Mouse (Mus musculus): ENCODE measurements around the gene Clasrp. TPM values are rescaled to one million over a fixed set of nuclear protein-coding genes. Genes with fewer than 3 reads are reported as not detected.

Clasrp gene
- total RNA-seq, 1 experiment, result 52.7 TPM

DNA sequence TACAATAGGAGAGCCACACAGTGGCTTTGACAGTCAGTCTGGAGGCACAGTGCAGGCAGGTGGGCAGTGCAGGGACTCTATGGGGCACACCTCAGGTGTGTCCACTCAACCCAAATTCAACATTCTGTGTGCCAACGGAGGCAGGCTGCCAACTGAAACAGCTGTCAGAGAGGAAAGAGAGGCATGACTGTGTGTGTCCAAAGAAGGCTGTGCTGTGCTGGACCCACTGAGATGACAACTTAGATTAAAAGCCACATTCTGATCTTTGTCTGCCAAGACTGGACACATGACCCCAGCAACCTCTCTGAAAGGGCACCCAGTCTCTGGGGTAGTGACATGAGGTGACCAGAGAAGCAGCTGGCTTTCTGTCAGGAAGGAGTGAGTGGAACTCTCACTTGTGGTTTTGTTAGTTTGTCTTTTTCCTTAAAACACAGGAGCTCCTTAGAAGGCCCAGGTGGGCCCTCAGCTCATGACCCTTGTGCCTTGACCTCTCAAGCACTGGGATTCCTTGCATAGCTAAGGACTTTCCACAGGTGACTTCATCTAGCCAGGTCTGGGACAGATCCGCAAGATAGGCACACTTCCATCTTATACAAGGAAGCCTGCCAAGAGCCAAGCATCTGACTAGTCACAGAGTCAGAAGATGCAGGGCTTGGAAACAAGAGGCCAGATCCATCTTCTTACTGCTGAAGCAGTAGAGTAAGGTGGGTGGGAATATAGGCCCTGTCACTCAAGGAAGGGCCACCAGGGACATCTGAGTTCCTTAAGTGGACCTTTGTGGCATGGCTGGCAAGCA is 63.3 kb downstream of the Clasrp start:
- no peak overlapping the region for H3K27ac ChIP-seq (ENCODE audit: insufficient read depth, low read depth, low read length, poor library complexity, severe bottlenecking)
- H3K9me3 ChIP-seq (ENCODE audit: control insufficient read depth, insufficient read depth, low read depth, low read length), result peaks cover 20% of the 10 kb centered on the region
- TF ChIP-seq HCFC1 (IDR thresholded peaks at IDR 0.05; ENCODE audit: borderline replicate concordance, insufficient read depth, low read length), result no peak
- no peak for TF ChIP-seq ZC3H11A (IDR thresholded peaks at IDR 0.05; ENCODE audit: borderline replicate concordance, low read depth, low read length)
- no peak for TF ChIP-seq MAFK (IDR thresholded peaks at IDR 0.05; ENCODE audit: insufficient read depth, low read depth, low read length)
- TF ChIP-seq CHD2 (IDR thresholded peaks at IDR 0.05; ENCODE audit: low read depth, low read length), result no peak
- TF ChIP-seq ZNF384 (IDR thresholded peaks at IDR 0.05; ENCODE audit: low read depth, low read length), result no peak
- H3K36me3 ChIP-seq (ENCODE audit: control insufficient read depth, insufficient read depth, low read length, poor library complexity, severe bottlenecking), result peaks cover 23% of the 10 kb centered on the region; the same call in 1 of the 2 replicates
- DNase-seq (ENCODE audit: low read depth, low spot score), result no peak
- in situ Hi-C loops (cut with MboI; ENCODE audit: low sequenced_read_pairs in 2 of 2, unreplicated experiment in 2 of 2), result no loop called here
- no peak overlapping the region for H3K4me3 ChIP-seq (ENCODE audit: insufficient read depth in 1 of 2, low read depth in 1 of 2, low read length in 2 of 2, poor library complexity in 1 of 2, severe bottlenecking in 1 of 2)
- H3K4me1 ChIP-seq (ENCODE audit: control insufficient read depth in 2 of 2, insufficient read depth in 2 of 2, low read length in 2 of 2, poor library complexity in 1 of 2), result no peaks in the 10 kb centered on the region
- no peak overlapping the region for H3K9ac ChIP-seq (ENCODE audit: insufficient read depth, low read depth, low read length, poor library complexity, severe bottlenecking)

DNA sequence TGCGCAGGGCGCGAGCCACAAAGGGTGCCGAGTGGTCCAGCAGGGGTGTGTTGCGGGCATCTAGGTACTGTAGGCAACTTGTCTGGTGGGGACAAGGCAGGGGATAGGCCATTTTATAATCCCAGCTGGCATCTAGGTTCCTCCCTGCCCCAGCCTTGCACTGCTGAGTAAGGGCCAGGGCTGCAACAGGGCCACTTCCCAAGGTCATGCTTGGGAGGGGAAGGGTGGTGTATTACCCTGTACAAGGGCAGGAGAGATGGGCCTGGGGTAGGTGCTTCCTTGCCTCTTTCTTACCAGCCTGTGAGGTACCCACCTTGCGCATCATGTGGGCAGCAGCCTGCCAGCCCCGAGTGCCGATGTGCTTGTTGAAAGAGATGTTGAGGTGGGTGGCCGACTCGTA is 69.6 kb downstream of the Clasrp start:
- no peak for DNase-seq (ENCODE audit: low read depth, low spot score)
- in situ Hi-C loops (cut with MboI; ENCODE audit: low sequenced_read_pairs in 2 of 2, unreplicated experiment in 2 of 2), result no loop called here
- peaks cover 31% of the 10 kb centered on the region for H3K36me3 ChIP-seq (ENCODE audit: control insufficient read depth, insufficient read depth, low read length, poor library complexity, severe bottlenecking)
- peaks cover 2 to 6% of the 10 kb centered on the region in 2 experiments; a peak in 2 of 4 replicates for H3K4me1 ChIP-seq (ENCODE audit: control insufficient read depth in 2 of 2, insufficient read depth in 2 of 2, low read length in 2 of 2, poor library complexity in 1 of 2)
- no peak overlapping the region for H3K4me3 ChIP-seq (ENCODE audit: insufficient read depth in 1 of 2, low read depth in 1 of 2, low read length in 2 of 2, poor library complexity in 1 of 2, severe bottlenecking in 1 of 2)
- H3K27ac ChIP-seq (ENCODE audit: insufficient read depth, low read depth, low read length, poor library complexity, severe bottlenecking), result no peak overlapping the region
- no peak overlapping the region for H3K9ac ChIP-seq (ENCODE audit: insufficient read depth, low read depth, low read length, poor library complexity, severe bottlenecking)
- TF ChIP-seq CHD2 (IDR thresholded peaks at IDR 0.05; ENCODE audit: low read depth, low read length), result no peak
- TF ChIP-seq HCFC1 (IDR thresholded peaks at IDR 0.05; ENCODE audit: borderline replicate concordance, insufficient read depth, low read length), result no peak
- TF ChIP-seq MAFK (IDR thresholded peaks at IDR 0.05; ENCODE audit: insufficient read depth, low read depth, low read length), result no peak
- TF ChIP-seq ZNF384 (IDR thresholded peaks at IDR 0.05; ENCODE audit: low read depth, low read length), result no peak
- no peak for TF ChIP-seq ZC3H11A (IDR thresholded peaks at IDR 0.05; ENCODE audit: borderline replicate concordance, low read depth, low read length)
- H3K9me3 ChIP-seq (ENCODE audit: control insufficient read depth, insufficient read depth, low read depth, low read length), result peaks cover 5% of the 10 kb centered on the region

DNA sequence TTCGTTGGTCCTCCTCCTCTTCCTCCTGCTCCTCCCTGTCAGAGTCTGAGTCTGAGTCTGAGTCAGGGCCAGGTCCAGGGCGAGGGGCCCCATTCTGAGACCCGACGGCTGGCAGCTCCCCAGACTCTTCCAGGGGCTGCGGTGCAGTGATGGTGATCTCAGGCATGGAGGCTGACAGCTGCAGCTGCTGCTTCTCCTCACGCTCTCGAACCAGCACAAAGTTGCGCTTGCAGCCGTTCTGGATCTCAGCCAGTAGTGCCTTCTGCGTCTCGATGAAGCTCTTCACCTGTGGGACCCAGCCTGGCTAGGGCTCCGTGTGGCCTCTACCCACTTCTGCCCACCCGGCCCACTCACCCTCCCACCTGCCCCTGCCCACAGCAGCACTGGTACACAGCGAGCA is 72.0 kb downstream of the Clasrp start:
- no peak overlapping the region for H3K27ac ChIP-seq (ENCODE audit: insufficient read depth, low read depth, low read length, poor library complexity, severe bottlenecking)
- H3K9me3 ChIP-seq (ENCODE audit: control insufficient read depth, insufficient read depth, low read depth, low read length), result no peaks in the 10 kb centered on the region
- peak overlapping the region in 1 of 2 experiments; percentile 45; a peak in 1 of 4 replicates for H3K4me3 ChIP-seq (ENCODE audit: insufficient read depth in 1 of 2, low read depth in 1 of 2, low read length in 2 of 2, poor library complexity in 1 of 2, severe bottlenecking in 1 of 2)
- H3K9ac ChIP-seq (ENCODE audit: insufficient read depth, low read depth, low read length, poor library complexity, severe bottlenecking), result no peak overlapping the region
- TF ChIP-seq CHD2 (IDR thresholded peaks at IDR 0.05; ENCODE audit: low read depth, low read length), result no peak
- no peak for TF ChIP-seq ZNF384 (IDR thresholded peaks at IDR 0.05; ENCODE audit: low read depth, low read length)
- no peak for TF ChIP-seq ZC3H11A (IDR thresholded peaks at IDR 0.05; ENCODE audit: borderline replicate concordance, low read depth, low read length)
- no peak for TF ChIP-seq MAFK (IDR thresholded peaks at IDR 0.05; ENCODE audit: insufficient read depth, low read depth, low read length)
- TF ChIP-seq HCFC1 (IDR thresholded peaks at IDR 0.05; ENCODE audit: borderline replicate concordance, insufficient read depth, low read length), result no peak
- no peak for DNase-seq (ENCODE audit: low read depth, low spot score)
- H3K4me1 ChIP-seq (ENCODE audit: control insufficient read depth in 2 of 2, insufficient read depth in 2 of 2, low read length in 2 of 2, poor library complexity in 1 of 2), result peaks cover 2 to 6% of the 10 kb centered on the region in 2 experiments; a peak in 2 of 4 replicates
- in situ Hi-C loops (cut with MboI; ENCODE audit: low sequenced_read_pairs in 2 of 2, unreplicated experiment in 2 of 2), result no loop called here
- H3K36me3 ChIP-seq (ENCODE audit: control insufficient read depth, insufficient read depth, low read length, poor library complexity, severe bottlenecking), result peaks cover 26% of the 10 kb centered on the region

GRCm38 (mm10) chr7:19531077-19531476 is 73.2 kb downstream of the Clasrp start:
- TF ChIP-seq HCFC1 (IDR thresholded peaks at IDR 0.05; ENCODE audit: borderline replicate concordance, insufficient read depth, low read length) (no peak), MAFK (IDR thresholded peaks at IDR 0.05; ENCODE audit: insufficient read depth, low read depth, low read length) (no peak), ZC3H11A (IDR thresholded peaks at IDR 0.05; ENCODE audit: borderline replicate concordance, low read depth, low read length) (no peak), ZNF384 (IDR thresholded peaks at IDR 0.05; ENCODE audit: low read depth, low read length) (no peak), CHD2 (IDR thresholded peaks at IDR 0.05; ENCODE audit: low read depth, low read length) (no peak)
- Histone ChIP-seq H3K9ac (ENCODE audit: insufficient read depth, low read depth, low read length, poor library complexity, severe bottlenecking) (no peak overlapping the region), H3K36me3 (ENCODE audit: control insufficient read depth, insufficient read depth, low read length, poor library complexity, severe bottlenecking) (peaks cover 25% of the 10 kb centered on the region), H3K9me3 (ENCODE audit: control insufficient read depth, insufficient read depth, low read depth, low read length) (no peaks in the 10 kb centered on the region), H3K4me3 (ENCODE audit: insufficient read depth in 1 of 2, low read depth in 1 of 2, low read length in 2 of 2, poor library complexity in 1 of 2, severe bottlenecking in 1 of 2) (no peak overlapping the region), H3K27ac (ENCODE audit: insufficient read depth, low read depth, low read length, poor library complexity, severe bottlenecking) (no peak overlapping the region), H3K4me1 (ENCODE audit: control insufficient read depth in 2 of 2, insufficient read depth in 2 of 2, low read length in 2 of 2, poor library complexity in 1 of 2) (peaks cover 2 to 6% of the 10 kb centered on the region in 2 experiments; a peak in 2 of 4 replicates)
- DNase-seq (ENCODE audit: low read depth, low spot score), result no peak
- in situ Hi-C loops (cut with MboI; ENCODE audit: low sequenced_read_pairs in 2 of 2, unreplicated experiment in 2 of 2), result no loop called here

Other genes with a start within 250 kb of the Clasrp start
- gene Cd3eap, start 245.0 kb downstream of the Clasrp start, total RNA-seq (2012; rRNA removed), result 18.3 and 26.7 TPM in 2 replicates
- gene Ppp1r13l, start 244.7 kb downstream of the Clasrp start, total RNA-seq (2012; rRNA removed), result 5.3 and 7.4 TPM in 2 replicates
- 38.8 and 62.6 TPM in 2 replicates for gene Ercc2, start 222.5 kb downstream of the Clasrp start, total RNA-seq (2012; rRNA removed)
- gene Klc3, start 200.4 kb downstream of the Clasrp start, total RNA-seq (2012; rRNA removed), result 10.1 and 19.5 TPM in 2 replicates
- gene Ckm, start 199.7 kb downstream of the Clasrp start, total RNA-seq (2012; rRNA removed), result 0.85 and 1.1 TPM in 2 replicates
- gene Mark4, start 145.7 kb downstream of the Clasrp start, total RNA-seq (2012; rRNA removed), result 9.9 and 10.3 TPM in 2 replicates
- gene Exoc3l2, start 141.2 kb downstream of the Clasrp start, total RNA-seq (2012; rRNA removed), result 0.85 and 2.2 TPM in 2 replicates
- 3.1 and 3.4 TPM in 2 replicates for gene Bloc1s3, start 96.1 kb downstream of the Clasrp start, total RNA-seq (2012; rRNA removed)
- gene Trappc6a, start 96.1 kb downstream of the Clasrp start, total RNA-seq (2012; rRNA removed), result 33.2 and 56.7 TPM in 2 replicates
- 0.54 and 0.79 TPM in 2 replicates for gene Nkpd1, start 86.6 kb downstream of the Clasrp start, total RNA-seq (2012; rRNA removed)
- gene Ppp1r37, start 41.4 kb downstream of the Clasrp start, total RNA-seq (2012; rRNA removed), result 25.3 and 37.7 TPM in 2 replicates
- gene Zfp296, start 27.2 kb downstream of the Clasrp start, total RNA-seq (2012; rRNA removed), result 32.2 and 35.3 TPM in 2 replicates
- gene Gemin7, start 26.9 kb downstream of the Clasrp start, total RNA-seq (2012; rRNA removed), result 42.1 and 54.2 TPM in 2 replicates
- 13.9 and 15.1 TPM in 2 replicates for gene Relb, start 25.0 kb upstream of the Clasrp start, total RNA-seq (2012; rRNA removed)
- 129 and 156 TPM in 2 replicates for gene Clptm1, start 60.5 kb upstream of the Clasrp start, total RNA-seq (2012; rRNA removed)
- gene Apoc2, start 73.5 kb upstream of the Clasrp start, total RNA-seq (2012; rRNA removed), result not detected in 2 replicates
- 0.48 TPM in 1 of 2 replicates, not detected in the other for gene Gm44805, start 76.9 kb upstream of the Clasrp start, total RNA-seq (2012; rRNA removed)
- gene Apoc4, start 77.0 kb upstream of the Clasrp start, total RNA-seq (2012; rRNA removed), result 0.27 and 0.48 TPM in 2 replicates
- gene Apoc1, start 88.2 kb upstream of the Clasrp start, total RNA-seq (2012; rRNA removed), result 72.3 and 106 TPM in 2 replicates
- gene Apoe, start 94.7 kb upstream of the Clasrp start, total RNA-seq (2012; rRNA removed), result 683 and 2,144 TPM in 2 replicates
- 342 and 366 TPM in 2 replicates for gene Tomm40, start 111.0 kb upstream of the Clasrp start, total RNA-seq (2012; rRNA removed)
- 241 and 392 TPM in 2 replicates for gene Nectin2, start 146.0 kb upstream of the Clasrp start, total RNA-seq (2012; rRNA removed)
- 167 and 309 TPM in 2 replicates for gene Bcam, start 166.5 kb upstream of the Clasrp start, total RNA-seq (2012; rRNA removed)
- gene Cblc, start 192.3 kb upstream of the Clasrp start, total RNA-seq (2012; rRNA removed), result 3.5 and 6.6 TPM in 2 replicates
- gene Bcl3, start 218.3 kb upstream of the Clasrp start, total RNA-seq (2012; rRNA removed), result 14.3 and 28.8 TPM in 2 replicates
- gene Gm19345, start 247.5 kb upstream of the Clasrp start, total RNA-seq (2012; rRNA removed), result 0.36 and 1.1 TPM in 2 replicates

All from ES-E14 (cell line).